Mouse (Mus musculus) myocyte (in vitro differentiated cells): Measurements from ENCODE around the gene Dpy19l3. TPM values are rescaled to one million over a fixed set of nuclear protein-coding genes. Genes with fewer than 3 reads are reported as not detected.

Experiments used
- H3K27me3 ChIP-seq: one replicate; pipeline ENCODE4 v1.6.1; 2011; ENCODE audit not compliant: control insufficient read depth, insufficient read depth, insufficient read length
- H3K36me3 ChIP-seq: one replicate; pipeline ENCODE4 v1.6.1; 2011; ENCODE audit not compliant: control insufficient read depth, insufficient read depth
- H3K4me2 ChIP-seq: one replicate; pipeline ENCODE4 v1.6.1; 2011; ENCODE audit warnings: low read depth, control low read depth
- H3K4me3 ChIP-seq: one replicate; pipeline ENCODE4 v1.5.1; 2011; ENCODE audit warnings: mild to moderate bottlenecking, control low read depth, moderate library complexity
- H3K79me2 ChIP-seq: one replicate; pipeline ENCODE4 v1.6.1; 2011; ENCODE audit not compliant: control insufficient read depth, insufficient read depth
- H3ac ChIP-seq: one replicate; pipeline ENCODE4 v1.6.1; 2011; ENCODE audit not compliant: control insufficient read depth, insufficient read length
- CEBPB ChIP-seq: IDR thresholded peaks from 2 replicates; pipeline ENCODE4 v1.6.1; 2011; ENCODE audit warnings: mild to moderate bottlenecking, moderate library complexity; ENCODE audit not compliant: poor library complexity, insufficient read depth, severe bottlenecking
- E2F4 ChIP-seq: IDR thresholded peaks from one replicate; pipeline ENCODE4 v1.6.1; 2011; ENCODE audit warnings: mild to moderate bottlenecking, control low read depth, moderate library complexity; ENCODE audit not compliant: insufficient read depth
- MAX ChIP-seq: IDR thresholded peaks from one replicate; pipeline ENCODE4 v1.6.1; 2011; ENCODE audit warnings: low read depth, mild to moderate bottlenecking, control low read depth
- MYOD1 ChIP-seq, 3 experiments: IDR thresholded peaks; one replicate each; pipeline ENCODE4 v1.6.1; 2011; ENCODE audit warnings: control low read depth in 2 of 3, low read depth in 2 of 3, mild to moderate bottlenecking in 2 of 3, moderate library complexity in 1 of 3; ENCODE audit not compliant: insufficient read length in 2 of 3, control insufficient read depth in 1 of 3
- MYOG ChIP-seq, 3 experiments: IDR thresholded peaks; one replicate each; pipeline ENCODE4 v1.6.1; 2011; ENCODE audit warnings: control low read depth in 2 of 3, low read depth in 2 of 3, mild to moderate bottlenecking in 2 of 3; ENCODE audit not compliant: insufficient read length in 2 of 3, control insufficient read depth in 1 of 3, insufficient read depth in 1 of 3
- POLR2A ChIP-seq: IDR thresholded peaks from one replicate; pipeline ENCODE4 v1.6.1; 2011; ENCODE audit warnings: low read depth, mild to moderate bottlenecking, control low read depth, moderate library complexity; ENCODE audit not compliant: insufficient read length
- POLR2AphosphoS2 ChIP-seq: IDR thresholded peaks from one replicate; pipeline ENCODE4 v1.6.1; 2011; ENCODE audit warnings: low read depth, control low read depth; ENCODE audit not compliant: insufficient read length
- REST ChIP-seq: IDR thresholded peaks from one replicate; pipeline ENCODE4 v1.6.1; 2011; ENCODE audit warnings: mild to moderate bottlenecking, control low read depth, moderate library complexity; ENCODE audit not compliant: insufficient read depth, insufficient read length
- SRF ChIP-seq: IDR thresholded peaks from one replicate; pipeline ENCODE4 v1.6.1; 2011; ENCODE audit warnings: low read depth; ENCODE audit not compliant: control insufficient read depth, insufficient read length
- TCF12 ChIP-seq: IDR thresholded peaks from one replicate; pipeline ENCODE4 v1.6.1; 2011; ENCODE audit warnings: mild to moderate bottlenecking, control low read depth; ENCODE audit not compliant: poor library complexity, insufficient read depth, severe bottlenecking
- TCF3 ChIP-seq: IDR thresholded peaks from one replicate; pipeline ENCODE4 v1.6.1; 2011; ENCODE audit warnings: low read depth, control low read depth; ENCODE audit not compliant: insufficient read length
- USF1 ChIP-seq: IDR thresholded peaks from one replicate; pipeline ENCODE4 v1.6.1; 2011; ENCODE audit warnings: low read depth, mild to moderate bottlenecking, control low read depth, moderate library complexity
- polyA plus RNA-seq: library from polyadenylated mRNA; unstranded; fragments of >200 nt; fragmentation: generic; extraction: Trizol; gene quantifications from one replicate; pipeline ENCODE4 v1.2.1, GENCODE M21; 2012; ENCODE audit warnings: missing spikeins

Dpy19l3 gene
- polyA plus RNA-seq, 1 experiment, result 7.8 TPM

- TF ChIP-seq MYOG (IDR thresholded peaks at IDR 0.05; ENCODE audit: control insufficient read depth in 1 of 3, insufficient read depth in 1 of 3, insufficient read length in 2 of 3, low read depth in 2 of 3), result no peak
- TF ChIP-seq TCF12, result no peak
- no peak for TF ChIP-seq E2F4
- no peak for TF ChIP-seq USF1
- no peak for TF ChIP-seq TCF3
- no peak for TF ChIP-seq REST
- no peak for TF ChIP-seq POLR2AphosphoS2
- no peak for TF ChIP-seq SRF
- TF ChIP-seq CEBPB, result no peak
- no peak for TF ChIP-seq MYOD1 (IDR thresholded peaks at IDR 0.05; ENCODE audit: control insufficient read depth in 1 of 3, insufficient read length in 2 of 3, low read depth in 2 of 3)
- TF ChIP-seq MAX, result no peak
- TF ChIP-seq POLR2A, result no peak
- Histone ChIP-seq H3K36me3 (no peaks in the 10 kb centered on the region), H3K4me3 (no peak overlapping the region)
Measured at GRCm38 (mm10) chr7:35686756-35687155, 67.5 kb downstream of the Dpy19l3 start.

DNA sequence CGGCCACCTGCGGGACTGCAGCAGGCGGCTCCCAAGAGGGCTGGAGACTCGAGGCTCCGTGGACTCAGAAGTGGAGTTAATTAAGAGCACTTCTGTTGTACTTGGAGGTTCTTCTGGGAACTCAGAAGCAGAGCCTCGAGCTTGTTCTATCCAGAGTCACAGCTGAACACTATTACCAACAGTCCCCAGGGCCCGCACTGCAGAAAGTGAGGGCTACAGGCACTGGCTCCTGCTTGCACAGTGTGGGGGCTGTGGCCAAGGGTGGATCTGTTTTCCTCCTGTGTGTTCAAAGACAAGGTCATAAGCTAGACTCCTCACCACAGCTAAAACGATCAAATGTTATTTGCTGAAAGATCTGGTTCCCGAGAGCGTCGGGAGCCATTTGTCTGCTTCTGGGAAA is 68.0 kb downstream of the Dpy19l3 start:
- TF ChIP-seq USF1 (no peak), E2F4 (no peak)
- Histone ChIP-seq H3K27me3 (no peaks in the 10 kb centered on the region), H3K79me2 (no peaks in the 10 kb centered on the region), H3ac (no peak overlapping the region), H3K4me3 (no peak overlapping the region), H3K36me3 (no peaks in the 10 kb centered on the region), H3K4me2 (no peak overlapping the region)

More at GRCm38 (mm10) chr7:35686756-35687155, 67.5 kb downstream of the Dpy19l3 start:
- H3K4me2 ChIP-seq, result peak overlapping the region; percentile 60
- no peak overlapping the region for H3ac ChIP-seq
- H3K27me3 ChIP-seq, result no peaks in the 10 kb centered on the region
- no peaks in the 10 kb centered on the region for H3K79me2 ChIP-seq

GRCm38 (mm10) chr7:35683409-35684122 is 70.7 kb downstream of the Dpy19l3 start:
- Histone ChIP-seq H3K4me3 (no peak overlapping the region), H3K36me3 (no peaks in the 10 kb centered on the region), H3K79me2 (no peaks in the 10 kb centered on the region), H3K27me3 (no peaks in the 10 kb centered on the region), H3K4me2 (no peak overlapping the region), H3ac (no peak overlapping the region)
- TF ChIP-seq SRF (no peak), CEBPB (no peak), POLR2A (no peak), MYOG (IDR thresholded peaks at IDR 0.05; ENCODE audit: control insufficient read depth in 1 of 3, insufficient read depth in 1 of 3, insufficient read length in 2 of 3, low read depth in 2 of 3) (no peak), MAX (no peak)

DNA sequence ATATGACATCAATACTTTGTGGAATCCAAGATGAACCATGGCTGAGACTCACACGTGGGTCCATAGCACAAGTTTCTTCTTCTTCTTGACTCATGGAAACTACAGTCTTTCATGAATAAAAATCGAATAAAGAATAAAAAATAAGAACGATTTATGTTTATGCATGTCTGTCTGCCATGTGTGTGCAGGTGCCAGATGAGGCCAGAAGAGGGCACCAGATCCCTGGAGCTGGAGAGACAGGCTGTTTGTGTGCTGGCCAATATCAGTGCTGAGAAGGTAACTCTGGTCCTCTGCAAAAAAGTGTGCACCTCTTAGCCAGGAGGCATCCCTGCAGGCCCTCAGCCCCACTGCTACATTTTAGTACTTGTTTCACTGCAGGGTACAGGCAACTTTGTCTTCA is 72.7 kb downstream of the Dpy19l3 start:
- Histone ChIP-seq H3K36me3 (no peaks in the 10 kb centered on the region), H3K27me3 (no peaks in the 10 kb centered on the region), H3K4me2 (no peak overlapping the region), H3K79me2 (no peaks in the 10 kb centered on the region), H3K4me3 (no peak overlapping the region), H3ac (no peak overlapping the region)
- TF ChIP-seq MYOG (IDR thresholded peaks at IDR 0.05; ENCODE audit: control insufficient read depth in 1 of 3, insufficient read depth in 1 of 3, insufficient read length in 2 of 3, low read depth in 2 of 3), result no peak

- H3K27me3 ChIP-seq, result no peaks in the 10 kb centered on the region
- no peak overlapping the region for H3K4me2 ChIP-seq
- H3K36me3 ChIP-seq, result no peaks in the 10 kb centered on the region
- no peak overlapping the region for H3ac ChIP-seq
- TF ChIP-seq E2F4, result no peak
- TF ChIP-seq MYOD1 (IDR thresholded peaks at IDR 0.05; ENCODE audit: control insufficient read depth in 1 of 3, insufficient read length in 2 of 3, low read depth in 2 of 3), result no peak
- no peak for TF ChIP-seq MAX
- no peak for TF ChIP-seq POLR2A
- no peak for TF ChIP-seq TCF3
- TF ChIP-seq MYOG (IDR thresholded peaks at IDR 0.05; ENCODE audit: control insufficient read depth in 1 of 3, insufficient read depth in 1 of 3, insufficient read length in 2 of 3, low read depth in 2 of 3), result no peak
- no peak for TF ChIP-seq USF1
- TF ChIP-seq POLR2AphosphoS2, result no peak
- TF ChIP-seq CEBPB, result no peak
- no peak for TF ChIP-seq REST
- no peaks in the 10 kb centered on the region for H3K79me2 ChIP-seq
- no peak overlapping the region for H3K4me3 ChIP-seq
Measured at GRCm38 (mm10) chr7:35678976-35679375, 75.3 kb downstream of the Dpy19l3 start.
